Mouse (Mus musculus): ENCODE results near the gene Hnrnpa0.
"Not testable (repeated sequence)": the region's sequence is repeated elsewhere in the genome, so short reads cannot be mapped to it uniquely, and the experiment has no call there.

The Hnrnpa0 gene

GRCm38 (mm10) chr13:58128396-58128767, at the start of gene Hnrnpa0:
TSS of gene Hnrnpa0 (minus strand) at chr13:58128556.
- DNase-seq (ENCODE audit: extremely low spot score, low spot score) = peak; percentile 96

GRCm38 (mm10) chr13:58177511-58178208, 49.3 kb upstream of the Hnrnpa0 start:
- no peak for DNase-seq (ENCODE audit: extremely low spot score, low spot score)

DNA sequence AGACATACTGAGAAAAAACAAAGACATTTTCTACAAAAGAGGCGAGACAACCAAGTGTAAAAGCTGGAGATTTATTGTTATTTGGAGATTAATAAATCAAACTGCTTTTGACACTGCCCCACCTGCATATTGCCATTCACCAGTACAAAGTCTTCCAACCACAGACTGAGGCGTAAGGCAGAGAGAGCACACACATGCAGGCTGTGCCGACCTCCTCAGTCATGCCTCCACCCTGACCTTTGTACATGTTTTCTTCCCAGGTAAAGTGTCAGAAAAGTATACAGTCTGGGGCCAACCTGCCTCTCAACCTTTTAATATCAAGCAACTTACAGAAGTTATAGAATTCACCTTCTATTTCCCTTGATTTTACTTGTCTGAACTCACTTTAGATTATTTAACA, 47.7 kb upstream of the Hnrnpa0 start:
- DNase-seq (ENCODE audit: extremely low spot score, low spot score) = no peak

GRCm38 (mm10) chr13:58168119-58168518, 39.8 kb upstream of the Hnrnpa0 start:
- no peak for DNase-seq (ENCODE audit: extremely low spot score, low spot score)

GRCm38 (mm10) chr13:58163343-58163742, 35.0 kb upstream of the Hnrnpa0 start:
- no peak for DNase-seq (ENCODE audit: extremely low spot score, low spot score)

- DNase-seq (ENCODE audit: extremely low spot score, low spot score) = no peak
Observed at GRCm38 (mm10) chr13:58160761-58161160, 32.4 kb upstream of the Hnrnpa0 start.

DNA sequence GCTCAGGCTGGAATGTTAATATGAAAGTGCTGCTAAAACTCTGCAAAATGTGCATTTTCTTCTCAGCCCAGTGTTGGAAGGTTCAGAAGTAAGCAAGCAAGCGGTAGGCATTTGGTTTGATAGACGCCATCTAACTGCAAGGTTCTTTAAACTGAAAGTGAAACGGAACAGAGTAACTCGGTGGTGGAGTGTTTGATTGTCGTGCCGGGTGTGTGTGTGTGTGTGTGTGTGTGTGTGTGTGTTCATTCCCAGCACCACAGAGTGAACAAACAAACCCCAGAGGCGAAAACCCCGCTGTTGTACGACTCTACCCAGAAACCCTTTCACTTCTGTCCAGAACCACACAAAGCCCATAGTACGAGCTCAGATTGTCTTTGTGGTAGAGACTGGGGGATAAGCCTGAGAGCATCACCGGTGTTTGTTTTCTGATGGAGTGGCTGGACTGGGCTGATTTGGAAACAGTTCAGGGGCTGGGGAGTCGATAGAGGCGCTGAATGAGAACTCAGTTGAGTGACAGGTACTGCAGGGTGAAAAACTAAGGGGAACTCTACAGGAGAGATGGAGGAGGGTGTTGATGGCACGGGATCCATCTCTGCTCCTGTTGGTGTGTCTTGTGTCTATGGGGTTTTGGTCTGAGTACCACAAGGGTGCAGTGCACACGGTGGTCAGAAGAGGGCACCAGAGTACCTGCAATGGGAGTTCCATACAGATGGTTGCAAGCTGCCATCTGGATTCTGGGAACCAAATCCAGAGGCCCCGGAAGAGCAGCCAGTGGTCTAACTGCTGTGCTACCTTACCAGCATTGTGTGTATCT, 29.9 kb upstream of the Hnrnpa0 start:
- peak; percentile 88 for DNase-seq (ENCODE audit: extremely low spot score, low spot score)

DNA sequence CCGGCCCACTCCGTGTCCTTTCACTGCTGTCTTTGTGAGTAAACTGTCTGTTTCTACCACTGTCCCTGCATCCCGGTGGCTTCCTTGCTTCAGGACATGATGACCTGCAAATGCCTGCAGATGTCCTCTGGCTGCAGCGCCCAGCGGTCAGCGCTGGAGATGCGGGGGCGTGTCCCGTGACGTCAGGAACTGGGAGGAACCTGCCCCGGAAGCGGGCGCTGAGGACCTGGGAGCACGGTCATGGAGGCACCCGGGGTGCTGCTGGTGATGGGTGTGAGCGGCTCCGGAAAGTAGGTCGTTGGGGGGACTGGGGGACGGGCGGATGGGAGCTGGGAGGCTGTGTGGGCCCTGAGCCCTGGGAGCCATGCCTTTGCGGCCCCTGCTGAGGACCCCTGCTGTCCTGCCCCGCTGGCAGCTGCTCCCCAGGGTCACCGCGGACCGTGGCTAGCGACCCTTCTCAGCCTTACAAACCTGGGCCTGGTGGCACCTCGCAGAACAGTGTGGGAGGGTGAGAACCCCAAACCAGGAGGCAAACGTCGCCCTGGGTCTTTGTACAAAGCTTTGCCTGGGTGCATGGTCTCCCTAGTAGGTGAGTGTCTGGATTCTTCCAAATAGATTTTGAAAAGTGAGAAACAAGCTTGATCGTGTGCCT, 29.2 kb upstream of the Hnrnpa0 start, which contains the start of gene Idnk:
Idnk (plus strand) TSS at position 203 of the 652 bp plus-strand sequence.
- peak; percentile 89 for DNase-seq (ENCODE audit: extremely low spot score, low spot score)

GRCm38 (mm10) chr13:58157036-58157435, 28.7 kb upstream of the Hnrnpa0 start:
- peak; percentile 22 for DNase-seq (ENCODE audit: extremely low spot score, low spot score)

DNA sequence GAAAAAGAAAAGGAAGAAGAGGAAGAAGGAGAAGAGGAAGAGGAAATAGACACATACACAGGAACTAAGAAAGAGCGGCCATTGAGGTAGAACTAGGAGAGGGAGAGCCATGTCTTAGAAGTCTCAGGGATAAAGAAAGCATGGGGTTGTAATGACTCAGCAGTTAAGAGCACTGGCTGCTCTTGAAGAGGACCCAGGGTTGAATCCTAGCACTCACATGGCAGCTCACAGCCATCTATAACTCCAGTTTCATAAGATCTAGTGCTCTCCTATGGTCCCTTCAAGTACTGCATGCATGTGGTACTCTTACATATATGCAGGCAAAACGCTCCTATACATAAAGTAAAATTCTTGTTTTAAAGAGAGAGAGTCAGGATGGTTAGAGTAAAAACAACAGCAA, 27.7 kb upstream of the Hnrnpa0 start:
- no peak for DNase-seq (ENCODE audit: extremely low spot score, low spot score)

GRCm38 (mm10) chr13:58150442-58150841, 22.1 kb upstream of the Hnrnpa0 start:
- DNase-seq (ENCODE audit: extremely low spot score, low spot score) = no peak

DNA sequence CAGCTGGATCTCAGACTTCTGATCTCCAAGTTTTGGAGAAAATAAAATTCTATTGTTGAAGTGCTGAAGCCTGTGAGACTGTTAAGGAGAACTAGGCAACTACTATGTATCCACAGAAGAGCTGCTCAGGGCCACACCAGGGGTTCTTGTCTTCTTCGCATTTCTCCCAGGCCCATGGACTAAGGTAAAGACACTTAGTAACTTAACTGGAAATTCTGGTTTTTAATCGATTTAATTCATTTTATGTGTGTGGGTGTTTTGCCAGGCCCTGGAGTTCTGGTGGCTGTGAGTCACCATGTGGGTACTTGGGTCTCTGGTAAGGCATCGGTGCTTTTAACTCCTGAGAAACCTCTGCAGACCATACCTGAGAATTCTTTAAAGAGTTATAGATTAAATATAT, 21.3 kb upstream of the Hnrnpa0 start:
- DNase-seq (ENCODE audit: extremely low spot score, low spot score) = no peak

DNA sequence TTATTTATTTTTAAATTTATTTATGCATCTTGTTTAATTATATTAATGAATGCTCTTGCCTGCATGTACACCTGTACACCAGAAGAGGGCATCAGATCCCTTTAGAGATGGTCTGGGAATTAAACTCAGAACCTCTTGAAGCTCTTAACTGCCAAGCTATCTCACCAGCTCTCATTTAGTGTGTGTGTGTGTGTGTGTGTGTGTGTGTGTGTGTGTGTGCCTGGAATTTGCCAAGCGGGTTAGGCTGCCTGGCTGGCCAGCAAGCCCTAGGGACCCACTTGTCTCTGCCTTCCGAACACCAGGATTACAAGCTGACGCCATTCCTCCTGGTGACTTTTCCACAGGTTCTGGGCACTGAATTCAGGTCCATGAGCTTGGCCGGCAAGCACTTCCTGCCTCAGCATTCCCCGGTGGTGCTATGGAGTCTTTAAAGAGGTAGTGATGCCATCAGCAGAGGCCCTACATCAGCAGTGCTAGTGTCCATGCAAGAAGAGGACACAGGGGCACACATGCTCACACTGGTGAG, 20.7 kb upstream of the Hnrnpa0 start:
- peak; percentile 39 for DNase-seq (ENCODE audit: extremely low spot score, low spot score)

GRCm38 (mm10) chr13:58148256-58148831, 20.0 kb upstream of the Hnrnpa0 start:
- peak; percentile 87 for DNase-seq (ENCODE audit: extremely low spot score, low spot score)

DNA sequence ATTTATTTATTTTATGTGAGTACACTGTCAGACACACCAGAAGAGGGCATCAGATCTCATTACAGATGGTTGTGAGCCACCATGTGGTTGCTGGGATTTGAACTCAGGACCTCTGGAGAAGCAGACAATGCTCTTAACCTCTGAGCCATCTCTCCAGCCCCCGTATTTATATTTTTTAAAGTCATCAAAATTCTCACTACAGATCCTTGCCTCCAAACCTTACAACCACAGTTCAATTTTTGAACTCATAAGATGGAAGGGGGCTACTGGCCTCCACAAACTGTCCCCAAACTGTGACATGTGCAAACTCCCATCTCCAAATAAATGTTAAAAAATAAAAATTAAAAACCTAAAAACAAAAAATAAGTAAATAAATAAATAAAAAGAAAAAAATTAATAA, 19.4 kb upstream of the Hnrnpa0 start:
- no peak for DNase-seq (ENCODE audit: extremely low spot score, low spot score)

GRCm38 (mm10) chr13:58146603-58147002, 18.2 kb upstream of the Hnrnpa0 start:
- DNase-seq (ENCODE audit: extremely low spot score, low spot score) = not testable (repeated sequence)

DNA sequence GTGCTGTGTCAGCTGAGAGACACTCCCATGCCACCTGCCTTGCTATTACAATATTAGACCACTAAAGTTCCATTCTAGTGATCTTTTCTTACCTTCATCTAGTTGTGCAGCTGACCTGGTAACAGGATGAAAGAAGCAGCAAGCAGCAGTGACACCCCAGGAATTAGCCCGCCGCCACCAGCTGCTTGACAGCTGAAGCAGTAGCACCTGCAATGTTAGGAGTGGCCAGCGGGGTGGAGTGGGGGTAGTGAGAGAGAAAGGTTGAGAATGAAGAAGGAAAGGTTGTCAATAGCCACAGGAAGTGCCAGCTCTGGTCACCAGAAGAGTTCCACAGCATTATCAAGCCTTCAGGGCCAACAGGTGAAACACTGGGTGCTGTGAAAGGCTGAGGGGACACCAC, 3.3 kb upstream of the Hnrnpa0 start:
- no peak for DNase-seq (ENCODE audit: extremely low spot score, low spot score)

- DNase-seq (ENCODE audit: extremely low spot score, low spot score) = no peak
Observed at GRCm38 (mm10) chr13:58129687-58130246, 1.4 kb upstream of the Hnrnpa0 start.

DNA sequence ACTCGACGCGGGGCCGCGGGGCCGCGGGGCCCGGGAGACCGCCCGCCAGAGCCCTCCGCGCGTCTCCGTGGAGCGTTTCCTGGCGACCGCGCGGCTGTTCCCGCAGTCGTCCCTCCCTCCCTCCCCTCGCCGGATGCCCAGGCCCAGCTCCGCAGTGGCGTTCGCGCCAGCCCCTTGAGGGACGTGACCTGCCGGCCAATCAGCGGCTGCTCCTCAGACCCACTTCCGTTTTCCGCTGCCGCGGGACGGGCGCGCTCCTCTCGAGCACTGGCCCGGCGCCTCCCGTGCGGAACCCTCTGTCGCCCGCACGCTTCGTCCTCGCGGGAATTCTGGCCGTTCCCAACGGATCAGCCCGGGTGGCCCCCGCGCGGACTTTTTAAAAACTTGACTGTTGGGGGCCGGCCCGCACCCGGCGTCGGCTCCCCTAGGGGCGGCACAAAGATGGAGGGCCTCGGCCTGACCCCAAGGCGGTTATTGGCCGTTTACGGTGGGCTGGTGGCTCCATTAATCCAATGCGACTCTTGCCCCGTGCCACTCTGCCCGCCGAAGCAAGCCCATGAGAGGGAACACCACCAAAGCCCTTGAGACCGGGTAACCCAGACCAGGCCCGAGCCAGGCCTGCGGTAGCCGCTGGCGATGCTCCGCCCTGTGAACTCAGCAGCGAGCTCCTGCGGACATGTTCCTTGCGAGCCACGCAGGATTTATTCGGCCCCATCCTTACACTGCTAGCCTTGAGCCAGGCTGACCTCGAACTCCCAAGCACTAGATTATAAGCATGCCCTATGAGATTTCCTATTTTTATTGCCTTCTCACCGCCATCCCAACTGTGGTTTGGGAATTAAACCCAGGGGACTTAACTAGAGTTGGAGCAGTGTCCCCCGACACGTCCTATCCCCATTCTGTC, 664 bp upstream of the Hnrnpa0 start:
- peak; percentile 96 for DNase-seq (ENCODE audit: extremely low spot score, low spot score)

- DNase-seq (ENCODE audit: extremely low spot score, low spot score) = peak; percentile 83
Observed at GRCm38 (mm10) chr13:58127766-58128361, 492 bp downstream of the Hnrnpa0 start.

Data from neural tube, embryonic 10.5 days (tissue).